Mouse (Mus musculus): Measurements from ENCODE around the gene Acsbg2. TPM values are rescaled to one million over a fixed set of nuclear protein-coding genes. Genes with fewer than 3 reads are reported as not detected.
A peak's percentile ranks its signal among the peaks of the same experiment; 100 is the strongest.

Gene Acsbg2
- total RNA-seq, 2 experiments from 2014 or later: not detected

DNA sequence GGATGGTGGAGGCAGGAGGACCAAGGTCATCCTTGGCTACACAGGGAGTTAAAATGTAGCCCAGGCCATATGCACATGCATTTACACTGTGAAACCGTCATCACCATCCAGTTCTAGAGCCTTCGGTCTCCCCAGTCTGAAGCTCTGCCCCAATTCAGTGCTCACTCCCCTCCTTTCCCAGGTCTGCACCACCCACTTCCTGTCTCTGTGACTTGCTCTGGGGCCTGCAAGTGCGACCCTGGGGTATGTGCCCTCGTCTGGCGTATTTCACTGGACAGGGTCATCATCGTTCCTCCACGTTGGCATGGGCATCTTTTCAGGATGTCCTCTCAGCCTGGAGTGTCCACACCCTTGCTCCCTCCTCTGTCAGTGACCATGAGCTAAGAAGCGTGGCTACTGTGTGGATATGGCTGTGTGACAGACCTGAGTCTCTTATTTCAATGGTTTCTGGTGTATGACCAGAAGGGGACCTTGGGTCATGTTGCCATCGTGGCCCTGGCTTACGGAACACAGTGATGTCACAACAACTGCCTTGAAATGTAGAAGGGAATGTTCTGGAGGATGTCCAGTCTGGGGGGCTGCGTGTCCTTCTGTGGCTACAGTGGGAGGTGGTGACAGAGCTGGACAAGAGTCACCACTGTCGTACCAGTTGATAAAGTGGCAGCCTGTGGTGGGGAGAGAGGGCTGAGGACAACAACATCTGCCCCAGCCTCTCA is 847 bp upstream of the Acsbg2 start, which contains the start of gene 1700061G19Rik:
1700061G19Rik (plus strand) TSS at position 542 of the 716 bp plus-strand sequence.
- intact Hi-C loops (cut with DNase I): no loop called here
- DNase-seq (ENCODE audit: low spot score in 2 of 2): no peak

DNA sequence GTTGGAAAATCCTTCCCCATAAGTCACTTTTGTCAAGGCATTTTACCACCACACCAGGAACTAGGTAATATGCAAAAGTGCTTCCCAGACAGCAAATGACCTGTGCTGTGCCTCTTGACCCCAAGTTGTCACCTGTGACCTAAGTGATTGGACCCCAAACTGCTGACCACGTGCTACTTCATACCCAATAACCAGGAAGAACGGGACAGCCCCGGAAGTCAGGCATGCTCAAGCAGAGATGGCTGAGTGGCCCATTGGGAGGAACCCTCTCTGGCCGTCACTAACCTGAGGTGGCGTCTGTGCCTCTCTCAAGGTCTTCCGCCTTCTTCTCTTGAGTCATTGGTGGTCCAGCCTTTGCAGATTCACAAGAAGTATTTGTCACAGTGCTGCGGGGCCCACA is 1.7 kb downstream of the Acsbg2 start:
- DNase-seq (ENCODE audit: low spot score in 2 of 2): no peak
- intact Hi-C loops (cut with DNase I): no loop called here

DNA sequence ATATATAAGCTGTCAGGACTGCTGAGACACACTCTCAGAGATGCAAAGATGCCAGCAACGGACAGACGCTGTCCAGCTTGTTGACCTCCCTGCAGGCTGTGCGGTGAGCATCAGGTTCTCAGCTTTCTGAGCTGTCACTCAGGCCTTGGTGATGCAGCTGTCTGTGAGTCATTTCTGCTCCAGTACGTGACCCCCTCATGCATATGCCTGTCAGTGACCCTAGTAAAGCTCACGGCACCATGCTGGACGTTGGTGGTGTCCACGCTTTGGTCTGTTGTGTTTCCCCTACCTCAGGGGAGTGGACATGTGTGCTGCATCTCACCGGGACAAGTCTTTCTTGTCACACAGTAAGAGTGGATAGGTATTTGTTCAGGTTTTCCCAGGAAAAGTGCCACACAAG is 2.5 kb downstream of the Acsbg2 start:
- no peak for DNase-seq (ENCODE audit: low spot score in 2 of 2)
- intact Hi-C loops (cut with DNase I): no loop called here

DNA sequence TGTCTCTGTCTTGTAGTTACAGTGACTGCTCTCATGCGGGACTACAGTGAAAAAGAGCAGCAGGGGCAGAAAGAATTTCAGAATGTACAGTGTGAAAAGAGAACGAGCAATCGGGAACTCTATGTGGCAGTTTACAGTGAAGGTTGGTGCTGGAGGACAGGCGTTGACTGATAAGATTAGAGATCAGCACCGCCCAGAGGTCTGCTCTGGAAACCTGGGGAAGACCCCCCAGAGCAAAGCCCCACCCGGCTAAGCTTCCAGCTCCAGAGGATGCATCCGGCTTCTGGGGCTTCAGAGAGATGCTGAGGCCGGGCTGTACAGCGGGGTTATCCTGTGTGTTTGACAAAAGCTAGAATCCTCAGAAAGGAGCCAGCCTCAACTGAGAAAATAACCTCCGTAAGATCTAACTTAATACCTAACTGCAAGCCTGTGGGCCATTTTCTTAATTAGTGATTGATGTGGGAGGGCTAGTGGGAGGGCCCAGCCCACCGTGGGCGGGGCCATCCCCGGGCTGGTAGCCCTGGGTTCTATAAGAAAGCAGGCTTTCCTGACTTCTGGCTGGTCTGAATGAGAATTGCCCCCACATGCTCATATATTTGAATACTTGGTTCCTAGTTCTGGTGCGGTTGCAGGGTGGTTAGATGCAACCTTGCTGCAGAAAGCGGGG is 3.8 kb downstream of the Acsbg2 start:
- DNase-seq (ENCODE audit: low spot score in 2 of 2): no peak
- intact Hi-C loops (cut with DNase I): no loop called here

DNA sequence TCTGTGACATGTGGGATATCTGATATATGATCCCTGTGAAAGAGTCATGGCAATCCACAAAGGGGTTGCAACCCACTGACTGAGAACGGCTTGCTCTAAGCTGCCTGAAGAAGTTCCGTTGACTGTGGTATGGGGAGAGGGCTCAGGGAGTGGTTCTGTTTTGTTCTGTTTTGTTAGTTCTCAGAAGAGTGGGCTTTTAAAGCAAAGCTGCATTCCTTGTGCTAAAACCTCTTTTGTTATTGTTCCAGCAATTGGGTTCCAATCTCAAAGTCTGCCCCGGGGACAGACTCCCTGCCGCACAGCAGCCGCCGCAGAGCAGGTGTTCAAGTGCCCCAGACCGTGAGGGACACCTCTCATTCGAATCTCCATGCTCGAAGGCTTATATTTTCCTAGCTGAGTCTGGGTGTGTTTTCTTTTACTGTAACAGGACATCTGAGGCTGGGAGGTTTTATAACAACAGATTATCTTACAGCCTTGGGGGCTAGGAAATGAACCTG is 4.7 kb downstream of the Acsbg2 start:
- DNase-seq (ENCODE audit: low spot score in 2 of 2): no peak
- intact Hi-C loops (cut with DNase I): no loop called here

DNA sequence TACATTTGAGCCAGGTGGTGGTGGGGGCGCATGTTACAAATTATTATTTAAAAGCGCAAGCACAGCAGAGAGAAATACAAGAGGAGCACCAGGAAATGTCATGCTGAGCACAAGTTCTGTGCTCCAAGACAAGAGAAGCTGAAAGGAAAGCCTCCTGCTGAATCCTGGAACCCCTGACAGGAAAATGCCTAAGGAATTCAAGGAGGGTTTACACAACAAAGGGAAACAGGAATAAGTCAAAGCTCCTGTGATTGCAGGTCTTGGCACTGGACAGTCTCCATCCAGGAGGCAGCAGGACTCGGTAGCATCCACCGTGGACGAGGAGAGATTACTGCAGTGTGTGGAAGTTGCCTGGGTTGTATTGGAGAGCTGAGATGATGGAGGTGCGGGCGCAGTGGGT is 8.2 kb downstream of the Acsbg2 start:
- intact Hi-C loops (cut with DNase I): no loop called here
- no peak for DNase-seq (ENCODE audit: low spot score in 2 of 2)

DNA sequence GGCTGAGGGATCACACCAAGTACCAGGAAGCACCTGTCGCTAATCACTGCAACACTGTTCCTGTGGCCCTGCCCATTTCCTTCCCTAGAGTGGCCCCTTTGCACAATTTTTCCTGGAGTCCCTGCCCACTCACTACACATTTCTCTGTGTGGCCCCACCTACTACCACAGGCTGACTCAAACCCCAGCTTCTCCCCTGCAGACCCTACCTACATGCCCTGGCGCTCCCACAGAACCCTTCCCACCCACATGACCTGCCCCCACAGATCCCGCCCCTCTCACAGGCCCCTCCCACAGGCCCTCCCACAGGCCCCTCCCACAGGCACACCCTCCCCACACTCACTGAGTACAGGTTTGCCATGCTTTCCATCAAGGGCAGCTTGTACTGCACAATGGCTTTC is 13.1 kb downstream of the Acsbg2 start:
- intact Hi-C loops (cut with DNase I): no loop called here
- no peak for DNase-seq (ENCODE audit: low spot score in 2 of 2)

DNA sequence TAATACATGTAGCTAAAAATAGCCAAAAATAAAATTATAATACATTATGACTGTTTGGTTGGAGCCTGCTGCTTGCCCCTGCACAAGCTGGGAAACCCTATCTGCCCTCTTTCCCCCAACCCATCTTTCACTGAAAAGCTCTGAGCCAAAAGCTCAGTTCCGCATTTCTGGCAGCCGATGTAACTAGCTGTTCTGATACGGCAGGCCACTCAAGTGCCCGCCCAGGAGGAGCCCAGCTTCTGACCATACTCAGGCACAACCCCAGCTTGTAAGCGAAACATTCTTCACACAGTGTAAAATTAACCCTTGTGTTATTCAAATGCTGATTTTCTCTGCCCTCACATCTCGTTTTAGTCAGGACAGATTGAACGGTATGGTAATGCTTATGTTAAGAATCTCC is 15.3 kb downstream of the Acsbg2 start:
- intact Hi-C loops (cut with DNase I): loop anchor here (1.0 kb wide), 1 partner anchor 51 kb away; no protein-coding TSS in a partner anchor
- DNase-seq (ENCODE audit: low spot score in 2 of 2): no peak

DNA sequence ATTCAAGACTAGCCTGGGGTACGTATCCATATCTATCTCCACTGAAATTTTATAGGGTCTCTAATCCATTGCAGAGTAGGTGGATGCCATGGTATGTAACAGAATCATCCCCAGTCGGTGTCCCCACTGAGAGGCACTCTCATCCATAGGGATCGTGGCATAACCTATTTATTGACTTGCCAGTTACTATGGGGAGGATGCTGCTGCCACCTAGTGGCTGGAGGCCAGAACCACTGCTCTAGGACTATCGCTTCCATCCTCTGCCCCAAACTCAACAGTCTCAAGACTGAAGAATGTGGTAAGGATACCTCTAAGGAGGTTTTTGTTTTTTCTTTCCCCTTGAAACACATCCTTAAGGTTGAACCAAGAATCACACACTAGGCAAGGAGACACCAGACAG is 16.0 kb downstream of the Acsbg2 start:
- intact Hi-C loops (cut with DNase I): loop anchor here (1.0 kb wide), 1 partner anchor 50 kb away; no protein-coding TSS in a partner anchor
- peak; percentile 14 to 18 for DNase-seq (ENCODE audit: low spot score in 2 of 2)

DNA sequence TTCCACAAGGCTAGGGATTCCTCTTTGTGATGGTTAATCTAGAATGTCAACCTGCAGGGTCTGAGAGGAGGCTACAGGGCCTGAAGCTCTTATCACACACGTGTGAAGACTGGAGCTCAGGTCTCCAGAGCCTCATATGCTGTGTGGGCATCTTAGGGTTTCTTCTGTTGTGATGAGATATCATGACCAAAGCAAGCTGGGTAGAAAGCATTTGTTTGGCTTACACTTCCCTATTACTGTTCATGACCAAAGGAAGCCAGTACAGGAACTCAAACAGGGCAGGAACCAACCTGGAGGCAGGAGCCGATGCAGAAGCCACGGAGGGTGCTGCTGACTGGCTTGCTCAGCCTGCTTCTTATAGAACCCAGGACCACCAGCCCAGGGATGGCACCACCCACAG is 18.8 kb downstream of the Acsbg2 start:
- intact Hi-C loops (cut with DNase I): no loop called here
- no peak for DNase-seq (ENCODE audit: low spot score in 2 of 2)

DNA sequence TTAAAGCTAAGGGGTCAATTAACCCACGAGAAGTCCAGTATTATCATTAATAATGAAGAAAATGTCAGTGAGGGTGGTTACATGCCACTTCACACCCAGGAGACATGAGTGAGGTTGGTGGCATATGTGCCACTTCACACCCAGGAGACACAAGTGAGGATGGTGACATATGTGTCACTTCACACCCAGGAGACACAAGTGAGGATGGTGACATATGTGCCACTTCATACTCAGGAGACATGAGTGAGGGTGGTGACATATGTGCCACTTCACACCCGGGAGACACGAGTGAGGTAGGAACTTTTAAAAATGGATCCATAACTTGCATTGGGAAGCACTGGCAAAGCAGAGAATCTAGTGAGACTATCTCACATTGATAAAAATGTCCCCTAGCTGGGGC is 23.1 kb downstream of the Acsbg2 start:
- no peak for DNase-seq (ENCODE audit: low spot score in 2 of 2)
- intact Hi-C loops (cut with DNase I): no loop called here

DNA sequence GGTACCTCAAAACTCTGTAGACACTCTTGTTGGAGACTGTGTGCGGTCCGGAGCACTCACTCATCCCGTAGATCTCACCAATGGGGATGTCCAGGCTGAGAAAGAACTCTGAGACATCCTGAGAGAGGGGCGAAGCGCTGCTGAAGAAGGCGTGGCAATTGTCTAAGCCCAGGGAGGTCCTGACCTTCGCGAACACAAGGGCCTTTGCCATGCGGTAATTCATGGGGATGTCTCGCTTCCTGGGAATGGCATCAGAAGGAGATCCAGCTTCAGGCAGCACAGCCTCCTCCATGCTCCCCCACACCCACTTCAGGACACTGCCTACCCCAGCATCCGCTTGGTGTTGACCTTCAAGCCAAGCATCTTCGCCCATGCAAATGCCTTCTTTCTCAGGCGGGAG is 24.5 kb downstream of the Acsbg2 start:
- intact Hi-C loops (cut with DNase I): no loop called here
- no peak for DNase-seq (ENCODE audit: low spot score in 2 of 2)

DNA sequence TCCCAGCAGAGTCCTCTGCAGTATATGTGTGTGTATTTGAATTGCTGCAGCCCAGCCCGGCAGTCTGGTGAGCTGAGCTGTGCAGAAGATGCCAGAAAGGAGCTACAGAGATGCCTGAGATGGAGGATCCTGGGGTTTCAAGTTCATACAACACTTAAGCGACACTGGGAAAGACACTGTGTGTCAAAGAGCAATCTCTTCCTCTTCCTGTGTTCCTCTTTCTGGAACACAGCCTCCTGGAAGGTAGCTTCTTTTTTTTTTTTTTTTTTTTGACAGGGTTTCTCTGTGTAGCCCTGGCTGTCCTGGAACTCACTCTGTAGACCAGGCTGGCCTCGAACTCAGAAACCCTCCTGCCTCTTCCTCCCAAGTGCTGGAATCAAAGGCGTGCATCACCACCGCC is 25.5 kb downstream of the Acsbg2 start:
- intact Hi-C loops (cut with DNase I): no loop called here
- no peak for DNase-seq (ENCODE audit: low spot score in 2 of 2)

DNA sequence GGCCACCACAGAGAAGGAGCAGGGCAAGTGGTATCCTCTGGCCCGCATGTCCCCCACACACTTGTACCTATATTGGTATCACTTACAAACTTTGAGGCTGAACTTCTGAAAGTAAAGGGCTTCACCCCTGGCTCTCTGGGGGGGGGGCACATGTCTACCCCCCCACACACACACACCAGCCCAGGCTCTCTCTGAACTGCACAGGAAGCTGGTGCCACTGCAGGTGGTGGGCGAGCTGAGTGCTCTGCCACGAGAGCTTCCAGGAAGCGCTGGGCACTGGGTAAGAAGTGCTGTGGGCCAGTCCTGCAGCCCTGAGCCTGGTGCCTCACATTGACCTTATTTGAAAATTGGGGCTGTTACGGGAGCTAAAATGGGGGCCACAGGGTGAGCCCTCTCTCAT is 30.6 kb downstream of the Acsbg2 start:
- no peak for DNase-seq (ENCODE audit: low spot score in 2 of 2)
- intact Hi-C loops (cut with DNase I): no loop called here

DNA sequence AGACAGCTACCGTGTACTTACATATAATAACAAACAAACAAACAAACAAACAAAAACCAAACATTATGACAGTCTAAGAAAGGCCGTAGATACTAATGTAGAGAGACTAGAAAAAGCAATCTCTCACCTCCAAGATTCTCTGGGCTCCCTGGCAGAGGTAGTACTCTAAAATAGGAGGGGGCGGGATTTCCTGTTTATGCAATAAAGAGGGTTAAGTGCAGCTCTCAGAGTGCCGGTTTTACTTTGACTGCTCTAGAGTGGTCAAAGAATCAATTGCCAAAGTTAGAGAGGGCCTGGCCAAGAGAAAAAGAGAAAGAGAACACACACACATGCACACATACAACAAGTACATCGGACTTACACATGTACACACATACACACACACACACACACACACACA is 32.1 kb downstream of the Acsbg2 start:
- intact Hi-C loops (cut with DNase I): no loop called here
- DNase-seq (ENCODE audit: low spot score in 2 of 2): no peak

DNA sequence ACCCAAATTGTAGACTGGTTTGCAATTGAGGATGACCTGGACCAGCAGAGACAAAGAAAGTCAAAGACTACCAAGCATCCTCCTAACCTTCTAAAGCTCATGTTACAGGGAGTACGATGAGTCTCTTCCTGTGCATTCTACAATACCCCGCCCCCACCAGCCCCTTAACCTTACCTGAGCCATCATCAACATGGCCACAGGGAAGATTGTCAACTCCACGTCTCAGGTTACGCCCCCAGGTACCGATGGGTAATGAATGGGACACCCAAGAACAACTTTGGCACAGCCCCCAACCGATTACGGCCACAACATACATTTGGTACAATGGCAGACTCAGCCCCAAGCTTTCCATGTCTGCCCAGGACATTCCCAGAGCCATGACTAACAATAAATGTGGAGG is 33.7 kb downstream of the Acsbg2 start:
- intact Hi-C loops (cut with DNase I): no loop called here
- DNase-seq (ENCODE audit: low spot score in 2 of 2): no peak

DNA sequence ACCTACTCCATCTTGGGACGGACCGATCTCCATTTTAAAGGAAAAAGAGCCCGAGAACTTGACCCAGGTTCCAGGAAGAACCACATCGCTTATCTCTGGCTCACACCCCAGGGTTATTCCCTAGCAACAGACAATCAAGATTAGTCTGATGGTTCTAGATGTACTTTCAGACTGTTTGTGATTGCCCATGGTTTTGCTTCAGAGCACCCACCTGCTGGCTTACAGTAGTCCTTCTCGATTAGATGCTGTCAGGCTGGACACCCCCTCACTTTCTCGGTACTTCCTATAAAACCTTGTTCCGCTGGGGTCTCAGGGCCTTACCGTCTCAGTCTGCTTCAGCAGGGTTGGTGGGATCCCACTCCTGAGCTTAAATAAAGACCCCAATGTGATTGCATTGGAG is 37.9 kb downstream of the Acsbg2 start:
- intact Hi-C loops (cut with DNase I): no loop called here
- no peak for DNase-seq (ENCODE audit: low spot score in 2 of 2)

DNA sequence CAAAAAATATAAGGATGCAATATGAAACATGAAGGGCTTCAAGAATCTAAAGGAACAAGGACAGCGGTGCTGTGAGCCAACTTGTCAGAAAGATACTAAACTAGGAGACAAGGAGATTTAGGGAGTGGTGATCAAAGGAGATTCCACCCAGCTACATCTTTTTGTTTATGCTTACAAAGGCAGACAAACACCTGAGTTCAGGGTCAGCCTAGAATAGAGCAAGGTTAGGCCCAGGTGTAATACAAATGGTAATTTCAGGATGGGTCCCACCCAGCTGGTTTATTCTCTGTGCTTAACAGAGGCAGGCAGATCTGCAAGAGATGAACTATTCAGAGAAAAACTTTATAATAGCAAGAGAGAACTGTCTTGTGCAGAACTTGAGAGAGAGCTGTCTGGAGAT is 40.9 kb downstream of the Acsbg2 start:
- intact Hi-C loops (cut with DNase I): no loop called here
- no peak for DNase-seq (ENCODE audit: low spot score in 2 of 2)

DNA sequence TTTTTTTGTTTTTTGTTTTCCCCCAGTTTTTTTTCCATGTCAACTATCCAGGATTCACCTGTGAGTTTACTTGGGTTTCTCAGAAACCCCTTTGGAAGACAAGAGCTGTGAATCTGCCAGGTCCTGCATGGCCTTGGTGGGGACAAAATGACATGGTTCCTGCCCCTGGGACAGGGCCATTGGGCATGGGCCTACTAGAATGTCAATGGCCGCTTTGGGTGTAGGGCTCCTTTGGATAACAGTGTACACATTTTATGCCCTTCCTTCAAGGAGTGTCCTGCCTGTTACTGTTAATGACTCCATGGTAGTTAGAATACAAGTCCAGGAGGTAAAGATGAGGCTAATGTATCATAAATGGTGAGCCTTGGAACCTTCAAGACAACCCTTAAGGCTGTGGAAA is 41.3 kb downstream of the Acsbg2 start:
- intact Hi-C loops (cut with DNase I): no loop called here

DNA sequence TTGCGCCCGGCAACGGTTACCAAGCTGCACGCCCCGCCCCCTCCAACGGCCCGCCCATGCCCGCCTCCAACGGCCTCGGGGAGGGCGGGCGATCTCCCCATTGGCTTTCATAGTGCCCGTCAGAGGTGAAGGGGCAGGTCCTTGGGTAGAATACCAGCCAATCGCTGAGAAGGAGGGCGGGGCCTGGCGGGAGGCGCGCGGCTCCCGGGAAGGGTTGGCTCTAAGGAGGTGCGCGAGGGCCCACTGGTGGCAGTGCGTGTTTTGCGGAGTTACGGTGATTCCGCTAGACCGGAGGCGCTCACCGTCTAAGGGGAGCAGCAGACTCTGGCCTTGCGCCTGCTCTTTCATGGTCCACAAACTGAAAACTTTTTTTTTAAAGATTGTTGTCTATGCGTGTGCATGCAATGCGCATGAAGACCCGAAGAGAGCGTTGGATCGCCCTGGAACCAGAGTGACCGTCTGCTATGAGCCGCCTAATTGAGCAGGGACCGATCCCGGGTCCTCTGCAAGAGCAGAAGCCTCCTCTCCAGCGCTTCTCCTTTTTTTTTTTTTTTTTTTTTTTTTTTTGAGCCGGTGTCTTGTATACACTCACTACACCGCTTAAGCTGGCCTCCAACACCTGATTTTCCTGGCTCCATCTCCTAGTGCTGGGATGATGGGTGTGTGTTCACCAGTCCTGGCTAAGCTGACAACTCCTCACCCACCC is 43.0 kb downstream of the Acsbg2 start:
- DNase-seq (ENCODE audit: low spot score in 2 of 2): peak; percentile 98 to 99
- intact Hi-C loops (cut with DNase I): loop anchor here (2.0 kb wide), 1 partner anchor 66 kb away; the partner anchor contains the start of gene Dus3l

More for the DNA sequence above, 41.3 kb downstream of the Acsbg2 start:
- no peak for DNase-seq (ENCODE audit: low spot score in 2 of 2)
